Mouse (Mus musculus) lung, embryonic 14.5 days (tissue): ENCODE measurements around the gene Ppp2r3a. TPM values are rescaled to one million over a fixed set of nuclear protein-coding genes. Genes with fewer than 3 reads are reported as not detected.
A peak's percentile ranks its signal among the peaks of the same experiment; 100 is the strongest.

Experiments
- ATAC-seq: fragments of 200-750 bp; cut with Nextera tagmentation; 2 replicates; pipeline ENCODE4 v1.8.0; 2017; ENCODE audit warnings: mild to moderate bottlenecking, moderate TSS enrichment, moderate library complexity; ENCODE audit not compliant: insufficient read depth
- DNase-seq: peaks from one replicate; pipeline ENCODE4 v3.0.0-alpha.2; 2015
- H3K27ac ChIP-seq: fragments of 300-500 bp; sonication (generic); 2 replicates; pipeline ENCODE4 v1.5.1; 2014; ENCODE audit warnings: low read depth, mild to moderate bottlenecking, moderate library complexity
- H3K27me3 ChIP-seq: fragments of 300-500 bp; sonication (generic); 2 replicates; pipeline ENCODE4 v1.6.1; 2014; ENCODE audit warnings: low read length, control low read depth; ENCODE audit not compliant: insufficient read depth
- H3K36me3 ChIP-seq: fragments of 300-500 bp; sonication (generic); 2 replicates; pipeline ENCODE4 v1.6.1; 2014; ENCODE audit warnings: control low read depth; ENCODE audit not compliant: insufficient read depth
- H3K4me1 ChIP-seq: fragments of 300-500 bp; sonication (generic); 2 replicates; pipeline ENCODE4 v1.6.1; 2014; ENCODE audit warnings: antibody characterized with exemption, control low read depth; ENCODE audit not compliant: insufficient read depth
- H3K4me2 ChIP-seq: fragments of 300-500 bp; sonication (generic); 2 replicates; pipeline ENCODE4 v1.6.1; 2014; ENCODE audit warnings: mild to moderate bottlenecking
- H3K4me3 ChIP-seq: fragments of 300-500 bp; sonication (generic); 2 replicates; pipeline ENCODE4 v1.5.1; 2014; ENCODE audit warnings: low read depth, low read length
- H3K9ac ChIP-seq: fragments of 300-500 bp; sonication (generic); 2 replicates; pipeline ENCODE4 v1.6.1; 2014
- H3K9me3 ChIP-seq: fragments of 300-500 bp; sonication (generic); 2 replicates; pipeline ENCODE4 v1.6.1; 2016; ENCODE audit warnings: low read depth, low read length, control low read depth
- CTCF ChIP-seq: IDR thresholded peaks from 2 replicates; pipeline ENCODE4 v1.5.1; 2016; ENCODE audit warnings: antibody characterized with exemption, low read depth
- WGBS: fragments of 180-500 bp; shearing (Covaris S2); extraction: QIAGEN DNeasy Blood & Tissue Kit; methylation state at CpG from one replicate; pipeline ENCODE4 v1.1.7; 2014; 5-methylcytosine and 5-hydroxymethylcytosine counted together
- polyA plus RNA-seq: library from polyadenylated mRNA; unstranded; fragments of >200 nt; fragmentation: Nextera tagmentation; extraction: Ambion mirVana; gene quantifications from 2 replicates; pipeline ENCODE4 v1.2.1, GENCODE M21; 2014

Ppp2r3a gene
- polyA plus RNA-seq, 1 experiment from 2014 or later: 14.4 TPM

GRCm38 (mm10) chr9:101076095-101076875 lies 175.3 kb downstream of the Ppp2r3a start:
- WGBS: under 1% methylated on average over 18 of the region's 18 CpGs
- H3K4me2 ChIP-seq: peak overlapping the region; percentile 94
- no peak for TF ChIP-seq CTCF
- no peak overlapping the region for H3K27ac ChIP-seq
- peak overlapping the region; percentile 98 for H3K9ac ChIP-seq
- H3K27me3 ChIP-seq: no peaks in the 10 kb centered on the region
- no peak for ATAC-seq
- H3K9me3 ChIP-seq: no peaks in the 10 kb centered on the region
- peak overlapping the region; percentile 95 for H3K4me3 ChIP-seq
- H3K36me3 ChIP-seq: peaks cover 8% of the 10 kb centered on the region; the same call in 1 of the 2 replicates
- H3K4me1 ChIP-seq: peaks cover 18% of the 10 kb centered on the region
- DNase-seq: peak; percentile 52

GRCm38 (mm10) chr9:101075694-101076093 lies 175.9 kb downstream of the Ppp2r3a start:
- H3K27ac ChIP-seq: no peak overlapping the region
- H3K36me3 ChIP-seq: peaks cover 8% of the 10 kb centered on the region; the same call in 1 of the 2 replicates
- H3K27me3 ChIP-seq: no peaks in the 10 kb centered on the region
- H3K4me3 ChIP-seq: peak overlapping the region; percentile 95
- no peak for TF ChIP-seq CTCF
- peak overlapping the region; percentile 98 for H3K9ac ChIP-seq
- H3K9me3 ChIP-seq: no peaks in the 10 kb centered on the region
- no peak for ATAC-seq
- DNase-seq: no peak
- under 1% methylated on average over 8 of the region's 8 CpGs for WGBS
- H3K4me1 ChIP-seq: peaks cover 18% of the 10 kb centered on the region
- peak overlapping the region; percentile 94 for H3K4me2 ChIP-seq

GRCm38 (mm10) chr9:101075091-101075581 lies 176.5 kb downstream of the Ppp2r3a start:
- Histone ChIP-seq H3K27me3 (no peaks in the 10 kb centered on the region), H3K9me3 (no peaks in the 10 kb centered on the region), H3K36me3 (peaks cover 8% of the 10 kb centered on the region; the same call in 1 of the 2 replicates), H3K9ac (peak overlapping the region; percentile 98), H3K27ac (peak overlapping the region; percentile 100), H3K4me2 (peak overlapping the region; percentile 94), H3K4me1 (peaks cover 18% of the 10 kb centered on the region), H3K4me3 (peak overlapping the region; percentile 95)
- WGBS: under 1% methylated on average over 25 of the region's 25 CpGs
- ATAC-seq: no peak
- DNase-seq: peak; percentile 79
- no peak for TF ChIP-seq CTCF

- peak; percentile 81 for ATAC-seq
- no peak for TF ChIP-seq CTCF
- WGBS: under 1% methylated on average over 80 of the region's 100 CpGs
- DNase-seq: peak; percentile 88
- H3K27ac ChIP-seq: peak overlapping the region; percentile 100
- H3K4me2 ChIP-seq: peak overlapping the region; percentile 94
- no peaks in the 10 kb centered on the region for H3K27me3 ChIP-seq
- peak overlapping the region; percentile 95 for H3K4me3 ChIP-seq
- H3K9me3 ChIP-seq: no peaks in the 10 kb centered on the region
- peak overlapping the region; percentile 98 for H3K9ac ChIP-seq
- peaks cover 7% of the 10 kb centered on the region; the same call in 1 of the 2 replicates for H3K36me3 ChIP-seq
- H3K4me1 ChIP-seq: peaks cover 18% of the 10 kb centered on the region
Observed at GRCm38 (mm10) chr9:101074332-101075021, 177.1 kb downstream of the Ppp2r3a start.

GRCm38 (mm10) chr9:101073987-101074331 lies 177.6 kb downstream of the Ppp2r3a start, which contains the start of gene Msl2:
Msl2 (plus strand) TSS chr9:101074101.
- Histone ChIP-seq H3K9ac (peak within 1 kb of the TSS; percentile 98), H3K4me3 (peak within 1 kb of the TSS; percentile 95), H3K27ac (peak within 1 kb of the TSS; percentile 100), H3K4me2 (peak within 1 kb of the TSS; percentile 94), H3K36me3 (0 out of 2 replicates have a peak, but pooled peaks cover 3% of the 10 kb centered on the region), H3K4me1 (peaks cover 13% of the 10 kb centered on the region), H3K27me3 (no peaks in the 10 kb centered on the region), H3K9me3 (no peaks in the 10 kb centered on the region)
- 1% methylated on average over 30 of the region's 43 CpGs for WGBS
- no peak for DNase-seq
- ATAC-seq: peak; percentile 69
- no peak for TF ChIP-seq CTCF

- peak; percentile 93 for ATAC-seq
- peak; percentile 99 for DNase-seq
Observed at GRCm38 (mm10) chr9:101073041-101073986, 178.3 kb downstream of the Ppp2r3a start.

More at GRCm38 (mm10) chr9:101073041-101073986, 178.3 kb downstream of the Ppp2r3a start:
- Histone ChIP-seq H3K4me2 (peak overlapping the region; percentile 72), H3K27ac (peak overlapping the region; percentile 92), H3K9me3 (no peaks in the 10 kb centered on the region), H3K27me3 (no peaks in the 10 kb centered on the region), H3K36me3 (no peaks in the 10 kb centered on the region), H3K9ac (peak overlapping the region; percentile 83), H3K4me1 (peaks cover 6% of the 10 kb centered on the region), H3K4me3 (peak overlapping the region; percentile 95)
- WGBS: 1% methylated on average over 64 of the region's 65 CpGs
- TF ChIP-seq CTCF: no peak
